Mouse (Mus musculus) ES-E14 (cell line): ENCODE data around the gene Lyzl6.

Experiments used
- CHD2 ChIP-seq: IDR thresholded peaks from 2 replicates; pipeline ENCODE4 v1.6.1; 2014; ENCODE audit warnings: mild to moderate bottlenecking, low read depth, low read length, inconsistent platforms
- MAFK ChIP-seq: IDR thresholded peaks from 2 replicates; pipeline ENCODE4 v1.6.1; 2014; ENCODE audit warnings: mild to moderate bottlenecking, low read depth, low read length, inconsistent platforms; ENCODE audit not compliant: insufficient read depth
- ZC3H11A ChIP-seq: IDR thresholded peaks from 2 replicates; pipeline ENCODE4 v1.6.1; 2012; ENCODE audit warnings: low read depth, mild to moderate bottlenecking, inconsistent platforms, low read length, borderline replicate concordance
- ZNF384 ChIP-seq: IDR thresholded peaks from 2 replicates; pipeline ENCODE4 v1.6.1; 2012; ENCODE audit warnings: low read depth, low read length, inconsistent platforms

DNA sequence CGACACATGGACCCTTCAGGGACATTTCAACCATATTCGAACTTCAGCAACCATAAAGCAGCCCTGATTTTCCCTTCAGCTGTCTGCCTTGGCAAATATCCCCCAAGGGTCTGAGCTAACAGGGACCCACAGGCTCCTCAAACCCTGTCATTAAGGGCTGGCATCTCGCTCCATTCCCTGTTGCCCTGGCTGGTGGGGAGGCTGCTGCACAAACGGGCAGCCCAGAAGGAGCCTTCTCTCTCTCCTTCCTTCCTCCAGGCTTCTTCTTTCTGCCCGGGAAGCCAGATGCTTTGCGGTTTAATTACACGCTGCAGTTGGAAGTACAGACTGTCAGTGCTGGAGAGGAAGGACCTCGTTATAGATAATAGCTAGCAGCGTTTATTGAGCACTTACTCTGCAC lies 4.5 kb upstream of the Lyzl6 start:
- no peak for TF ChIP-seq CHD2
- no peak for TF ChIP-seq ZNF384
- TF ChIP-seq MAFK = no peak
- no peak for TF ChIP-seq ZC3H11A
